Mouse (Mus musculus) frontal cortex, postnatal 10 days (tissue): ENCODE measurements at regions not wholly inside any gene's neighbourhood (a gene's known extent, or its start where the extent isn't known, plus 50 kb on each side); places are given as distances from the start of the nearest gene placed in this dataset.

Experiments
- DNase-seq, 2 experiments: peaks; one replicate each; pipeline ENCODE4 v3.0.0; 2022; ENCODE audit warnings: low spot score in 2 of 2, mixed read lengths in 1 of 2

DNA sequence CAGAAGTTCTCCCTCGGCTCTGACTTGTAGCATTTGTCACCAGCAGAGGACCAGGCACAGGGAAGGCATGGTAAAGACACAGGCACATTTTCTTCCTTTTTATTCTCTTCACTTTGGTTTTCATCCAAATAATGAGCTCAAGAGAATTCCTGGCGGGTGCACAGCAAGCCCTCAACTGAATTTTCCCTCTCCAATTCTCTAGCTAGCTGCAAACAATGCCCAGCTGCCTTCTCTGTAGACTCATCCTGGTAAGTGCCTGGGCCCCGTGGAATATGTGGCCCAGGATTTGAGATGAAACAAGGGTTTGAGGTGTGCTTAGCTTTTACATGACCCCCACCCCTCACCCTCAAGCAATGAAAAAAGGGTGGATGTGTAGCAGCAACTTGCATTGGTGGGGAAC, 90.4 kb downstream of the Otol1 start:
- DNase-seq, result no peak

DNA sequence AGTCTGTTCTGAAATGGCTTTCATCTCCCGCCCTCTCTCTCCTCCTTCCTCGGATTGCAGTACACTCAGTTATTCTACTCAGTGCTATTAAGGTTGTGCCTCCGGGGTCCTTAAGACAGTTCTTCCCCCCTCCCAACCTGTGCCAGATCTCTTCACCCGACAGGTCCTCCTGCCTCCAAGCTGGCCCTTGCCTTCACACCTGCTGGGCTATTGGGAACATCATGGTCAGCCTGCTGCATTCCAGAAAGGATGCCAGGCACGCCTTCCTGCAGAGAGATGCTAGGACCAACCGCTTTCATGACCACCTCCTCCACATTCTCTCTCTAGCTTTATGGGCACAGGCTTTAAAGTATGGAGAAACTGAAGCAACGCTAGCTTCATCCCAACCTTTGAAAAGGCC, 94.7 kb downstream of the Otol1 start:
- no peak for DNase-seq

DNA sequence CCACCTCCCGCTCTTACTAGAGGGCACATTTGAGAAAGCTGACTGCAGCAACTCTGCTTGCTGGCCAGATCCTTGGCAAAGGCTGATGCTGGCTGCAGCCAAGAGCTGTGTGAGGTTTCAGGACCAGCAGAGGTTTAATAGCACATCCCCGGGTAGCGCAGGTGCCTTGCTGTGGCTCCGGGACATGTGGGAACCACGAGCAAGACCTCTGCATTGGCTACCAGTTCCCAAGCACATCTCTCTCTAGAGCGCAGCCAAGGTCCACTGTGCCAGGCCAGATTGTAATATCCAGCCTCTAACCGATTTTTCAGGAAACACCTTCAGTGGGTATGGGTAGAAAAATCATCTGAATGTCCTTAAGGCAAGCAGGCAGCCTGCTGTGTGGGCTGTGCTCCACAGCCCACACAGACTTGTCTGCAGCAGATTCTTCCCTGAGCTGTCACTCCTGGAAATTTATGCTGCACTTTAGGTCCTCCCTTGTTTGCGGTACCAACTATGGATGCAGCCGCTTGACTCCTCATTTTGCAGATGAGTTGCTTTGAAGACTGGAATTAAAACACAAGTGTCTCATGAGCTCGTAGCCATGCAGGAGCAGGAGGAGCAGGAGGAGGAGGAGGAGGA, 95.3 kb downstream of the Otol1 start:
- no peak for DNase-seq

DNA sequence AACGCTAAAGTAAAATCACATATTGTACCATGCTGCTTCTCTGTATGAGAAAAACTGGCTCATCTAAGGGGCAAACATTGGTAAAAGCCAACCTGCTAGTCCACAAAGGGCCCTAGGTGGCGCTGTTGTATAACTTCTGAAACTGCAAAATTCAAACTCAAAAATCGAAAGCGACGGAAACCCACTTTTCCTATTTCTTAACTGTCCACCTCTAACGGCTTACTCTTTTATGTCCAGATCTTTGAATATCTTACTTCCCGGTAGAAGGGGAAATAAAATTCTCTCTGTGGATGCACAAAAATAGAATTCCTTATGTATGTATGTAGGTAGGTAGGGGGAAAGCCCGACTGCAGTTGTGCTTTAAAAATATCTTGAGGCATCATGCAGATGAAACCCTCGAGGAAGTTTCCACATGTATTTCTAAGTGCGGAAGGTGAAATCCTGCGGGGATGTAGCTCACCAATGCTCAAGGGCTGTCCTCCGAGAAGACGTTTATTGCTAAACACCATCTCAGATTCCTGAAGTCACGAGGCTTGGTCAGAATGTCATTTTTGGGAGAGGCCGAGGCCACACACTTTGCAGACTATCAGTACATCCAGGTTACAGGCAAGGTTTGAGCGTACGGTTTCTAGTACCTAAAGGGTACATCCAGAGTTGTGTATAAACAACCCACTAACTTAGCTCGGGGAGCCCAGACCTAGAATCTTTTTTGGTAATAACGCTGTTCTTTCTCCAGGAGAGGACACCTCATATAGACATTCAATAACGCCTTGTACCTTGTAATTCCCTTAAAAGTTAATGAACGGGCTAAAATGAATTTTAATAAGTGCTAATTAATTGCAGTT, 96.8 kb downstream of the Otol1 start:
- DNase-seq, result peak; percentile 23 to 81

DNA sequence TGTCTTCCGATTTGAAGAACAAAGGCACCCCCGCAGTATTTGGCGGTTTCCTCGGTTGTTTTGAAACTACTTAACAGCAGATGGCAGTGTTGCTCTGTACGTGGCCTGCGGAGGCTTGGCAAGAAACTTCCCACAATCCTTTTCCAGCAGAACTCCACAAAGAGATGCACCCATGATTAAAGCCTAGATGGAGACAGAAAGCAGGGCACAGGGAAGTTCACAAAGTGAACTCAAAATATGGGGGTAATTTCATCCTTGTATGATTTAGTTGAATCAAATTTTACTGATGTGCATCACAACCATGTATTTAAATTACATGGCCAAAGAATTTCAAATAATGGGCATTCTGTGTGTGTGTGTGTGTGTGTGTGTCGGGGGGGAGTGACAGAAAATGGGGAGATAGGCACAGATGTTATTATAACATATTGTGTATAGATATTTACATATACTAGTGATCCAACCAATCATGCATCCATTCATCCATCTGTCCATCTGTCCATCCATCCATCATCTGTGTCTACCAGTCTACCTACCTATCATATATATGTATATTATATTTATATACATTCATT, 97.5 kb downstream of the Otol1 start:
- DNase-seq, result peak; percentile 20 to 69

DNA sequence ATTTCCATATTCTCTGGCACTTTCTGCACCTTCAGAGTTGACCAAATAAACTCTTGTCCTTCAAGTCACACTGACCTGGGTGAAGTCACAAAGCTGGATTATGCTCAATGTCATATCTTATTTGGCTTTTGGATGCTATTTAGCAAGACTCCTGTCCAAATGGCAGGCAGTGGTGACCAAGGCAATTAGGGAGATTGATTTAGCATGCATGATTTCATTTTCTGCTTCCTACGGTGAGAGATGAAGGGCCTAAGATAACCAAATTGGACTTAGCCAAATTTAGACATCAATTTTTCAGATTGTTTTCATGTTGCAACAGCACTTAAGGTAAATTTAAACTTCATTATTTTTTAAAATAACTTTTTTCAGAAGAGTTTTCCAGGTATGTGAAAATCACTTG, 98.1 kb downstream of the Otol1 start:
- DNase-seq, result no peak

DNA sequence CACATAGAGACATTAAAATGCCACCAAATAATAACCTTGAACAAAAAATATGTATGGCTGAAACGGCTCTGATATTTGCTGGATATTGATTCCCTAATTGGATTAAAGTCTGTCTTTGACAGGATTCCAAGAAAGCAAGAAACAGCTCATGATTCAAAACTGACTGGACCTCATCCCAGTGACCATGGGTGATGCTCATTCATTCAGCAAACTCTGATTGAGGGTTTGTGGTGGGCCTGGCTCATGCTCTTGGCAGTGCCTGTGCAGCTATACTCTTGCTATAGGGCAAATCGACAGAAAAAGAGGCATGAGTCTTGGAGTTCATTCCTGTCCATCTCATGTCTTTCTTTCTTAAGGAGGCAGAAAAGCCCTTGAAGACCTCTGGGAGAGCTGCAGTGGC, 98.7 kb downstream of the Otol1 start:
- no peak for DNase-seq

DNA sequence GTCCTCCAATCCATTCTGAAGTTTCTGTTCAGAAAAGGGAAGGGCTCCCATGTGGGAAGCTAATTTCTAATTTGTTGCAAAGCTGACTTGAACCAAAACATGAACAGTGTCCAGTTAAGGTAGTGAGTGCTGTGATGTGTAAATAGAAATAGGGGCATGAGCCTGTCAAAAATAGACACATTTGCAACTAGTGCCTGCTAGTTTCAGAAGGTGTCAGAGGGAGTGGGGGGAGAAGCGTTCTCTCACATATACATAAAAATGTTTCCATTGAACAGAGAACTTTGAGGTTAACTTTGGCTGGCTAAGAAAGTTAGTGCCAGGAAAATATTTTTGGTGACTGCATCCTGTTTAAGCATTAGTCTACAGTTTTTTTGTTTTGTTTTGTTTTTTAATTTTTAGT, 118.8 kb downstream of the Otol1 start:
- no peak for DNase-seq

DNA sequence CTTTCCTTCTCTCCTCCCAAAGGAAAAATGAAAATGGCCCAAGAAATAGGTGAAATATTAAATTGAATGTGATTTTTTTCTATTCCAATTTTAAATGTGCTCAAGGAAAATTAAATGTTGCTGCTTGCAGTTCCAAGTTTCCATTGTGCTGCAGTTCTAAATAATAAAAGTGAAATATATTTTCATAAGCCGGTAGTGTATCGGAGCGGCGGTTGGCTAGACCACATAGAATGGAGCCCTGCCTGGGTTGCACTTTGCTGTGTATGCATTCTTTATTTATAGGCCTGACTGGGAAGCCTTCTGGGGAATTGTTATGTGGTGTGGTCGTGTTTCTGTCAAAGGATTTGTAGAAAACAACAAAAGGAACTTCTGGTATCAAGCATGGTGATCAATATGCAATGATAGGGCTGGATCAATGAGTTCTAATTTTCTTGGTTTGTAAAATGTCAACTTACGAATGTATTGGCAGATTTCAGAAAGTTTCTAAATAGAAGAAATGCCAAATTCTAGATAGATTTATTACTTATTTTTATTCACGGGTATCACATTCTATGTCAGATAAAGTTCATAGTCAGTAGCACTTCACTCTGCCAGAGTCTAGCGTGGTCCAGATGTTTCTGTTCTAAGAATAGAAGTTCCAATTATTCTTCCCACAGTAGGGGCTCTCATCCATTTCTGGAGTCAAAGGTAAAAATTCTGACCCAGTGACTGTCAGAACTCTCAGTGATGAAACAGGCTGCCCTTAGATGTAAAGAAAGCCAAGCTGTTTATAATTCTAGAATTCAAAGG, 123.0 kb downstream of the Otol1 start:
- no peak for DNase-seq

DNA sequence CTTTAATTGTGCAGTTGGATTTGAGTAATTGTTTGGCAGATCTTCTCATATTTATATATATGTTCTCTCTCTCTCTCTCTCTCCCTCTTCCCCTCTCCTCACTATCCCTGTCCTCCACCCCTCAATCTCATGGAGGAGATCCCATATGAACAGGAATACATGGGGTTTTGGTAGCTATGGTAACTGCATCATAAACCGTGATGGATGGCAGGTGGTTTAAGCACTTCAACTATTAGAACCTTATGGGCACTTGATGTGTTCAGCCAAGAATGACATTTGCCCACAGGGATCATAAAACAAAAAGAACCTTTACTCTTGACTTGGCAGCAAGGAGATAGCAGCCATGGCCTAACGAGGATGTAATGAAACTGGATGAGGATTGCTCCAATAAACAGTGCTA, 127.5 kb downstream of the Otol1 start:
- no peak for DNase-seq

DNA sequence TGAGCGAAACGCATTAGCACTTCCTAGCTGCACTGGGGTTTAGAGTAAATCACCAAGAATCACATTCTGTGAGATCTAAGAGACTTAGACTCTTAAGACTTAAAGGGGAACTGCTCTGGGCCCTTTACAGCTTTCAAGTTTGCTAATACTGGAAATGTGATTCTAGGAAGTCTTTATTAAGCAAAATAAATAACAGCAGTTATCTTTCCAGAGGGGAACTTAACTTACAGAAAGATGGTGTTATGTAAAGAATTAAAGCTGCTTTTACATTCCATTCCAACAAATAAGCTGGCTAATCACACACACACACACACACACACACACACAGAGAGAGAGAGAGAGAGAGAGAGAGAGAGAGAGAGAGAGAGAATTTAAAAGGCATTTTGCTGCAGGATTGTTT, 131.1 kb downstream of the Otol1 start:
- DNase-seq, result no peak

DNA sequence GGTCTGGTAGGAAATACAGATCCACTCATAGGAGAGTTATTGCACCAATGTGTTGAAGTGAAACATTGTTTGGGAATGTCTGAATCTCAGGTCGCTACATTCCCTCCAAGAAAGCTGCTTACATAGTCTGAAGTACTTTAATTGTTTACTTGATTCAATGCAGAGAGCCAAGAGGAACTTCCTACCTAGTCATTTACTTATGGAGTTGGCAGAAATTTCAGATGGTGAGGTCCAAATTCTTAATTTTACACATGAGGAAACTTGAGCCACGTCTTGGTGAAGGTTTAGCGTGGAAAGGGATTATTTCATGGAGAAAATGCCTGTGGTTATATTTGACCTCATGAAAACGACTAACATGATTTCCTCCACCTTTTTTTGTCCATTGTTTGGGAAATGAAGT, 131.5 kb downstream of the Otol1 start:
- DNase-seq, result no peak

DNA sequence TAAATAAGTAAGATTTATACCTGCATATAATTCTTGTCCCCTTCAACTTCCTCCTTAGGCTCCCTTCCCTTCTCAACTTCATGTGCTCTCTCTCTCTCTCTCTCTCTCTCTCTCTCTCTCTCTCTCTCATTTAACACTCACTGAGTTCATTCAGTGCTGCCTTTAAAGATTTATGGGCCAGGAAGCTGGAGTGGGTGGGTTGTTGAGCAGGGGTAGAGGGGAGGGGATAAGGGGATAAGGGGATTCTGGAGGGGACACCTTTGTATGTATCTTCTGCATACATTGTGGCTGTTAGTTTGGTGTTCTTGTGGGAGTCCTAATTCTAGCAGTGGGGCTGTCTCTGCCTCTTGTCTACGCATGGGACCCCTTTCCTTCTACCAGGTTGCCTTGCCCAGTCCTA, 138.3 kb downstream of the Otol1 start:
- DNase-seq, result no peak

DNA sequence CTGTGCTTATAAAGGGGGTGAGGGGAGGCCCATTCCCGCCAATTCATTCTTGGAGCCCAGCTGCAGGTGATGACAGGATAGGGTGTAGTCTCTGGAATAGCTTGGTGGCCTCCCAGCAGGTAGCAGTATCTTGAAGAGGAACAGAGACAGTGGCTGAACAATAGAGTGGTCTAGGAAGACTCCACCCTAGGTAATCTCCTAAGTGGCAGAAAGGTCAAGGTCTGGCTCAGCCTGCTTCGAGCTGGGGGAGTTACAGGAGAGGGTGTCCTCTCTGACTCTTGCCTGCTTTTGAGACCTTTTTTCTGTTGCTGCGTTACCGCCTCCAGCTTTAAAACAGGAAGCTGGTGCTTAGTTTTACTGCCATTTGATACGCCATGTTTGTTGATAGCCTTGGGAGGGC, 143.7 kb downstream of the Otol1 start:
- no peak for DNase-seq

DNA sequence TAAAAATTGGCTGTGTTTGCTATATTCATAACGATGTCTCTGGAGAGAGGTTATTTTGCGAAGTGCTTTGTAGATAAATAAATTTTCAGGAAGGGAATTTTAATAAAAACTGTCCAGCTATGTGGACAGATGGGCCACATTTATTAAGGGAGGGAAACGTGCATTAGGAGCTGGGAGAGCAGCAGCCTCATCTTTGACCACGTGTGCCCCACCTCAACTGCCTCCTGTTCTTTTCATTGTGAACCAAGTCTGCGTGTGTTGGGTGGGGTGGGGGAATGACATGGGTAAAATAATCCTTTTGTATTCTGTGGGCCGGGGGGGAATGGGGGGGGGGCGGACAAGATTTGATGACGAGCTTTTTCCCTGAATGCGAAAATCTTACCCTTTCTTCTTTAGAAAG, 152.6 kb downstream of the Otol1 start:
- DNase-seq, result no peak

DNA sequence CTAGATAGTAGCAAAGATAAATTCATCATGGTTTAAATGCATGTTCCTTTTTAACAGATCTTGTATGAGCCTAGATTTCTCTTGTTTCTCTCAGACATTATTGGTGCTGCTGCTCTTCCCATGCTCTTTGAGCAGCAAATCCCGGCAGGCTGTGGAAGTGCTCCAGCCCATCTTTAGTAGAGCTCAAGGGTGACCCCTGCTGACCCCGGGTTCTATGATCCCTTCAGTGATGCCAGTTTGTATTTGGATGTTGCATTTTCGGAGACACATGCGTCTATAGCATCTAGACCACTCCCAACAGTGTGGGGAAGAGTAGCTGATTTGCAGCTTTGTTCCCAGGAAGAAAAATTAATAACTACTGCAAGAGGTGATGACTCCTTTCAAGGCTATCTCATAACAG, 164.3 kb downstream of the Otol1 start:
- DNase-seq, result no peak

DNA sequence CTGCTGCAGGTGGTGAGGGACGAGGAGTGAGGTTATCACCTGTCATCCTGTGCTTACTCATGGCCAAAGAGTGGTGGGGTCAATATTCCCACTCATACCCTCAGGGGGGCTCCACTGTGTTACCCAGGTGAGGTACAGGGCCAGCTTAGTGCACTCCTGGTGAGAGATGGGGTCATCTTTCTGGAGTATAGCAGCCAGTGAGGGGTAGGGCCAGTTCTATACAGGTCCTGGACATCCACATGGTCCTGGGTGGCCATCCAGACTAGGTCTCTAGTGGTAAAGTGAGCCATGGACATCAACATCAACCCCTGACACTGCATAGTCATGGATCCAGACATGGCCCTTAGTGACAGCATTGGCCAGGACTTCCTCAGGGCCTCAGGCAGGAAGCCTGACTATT, 169.0 kb downstream of the Otol1 start:
- no peak for DNase-seq

DNA sequence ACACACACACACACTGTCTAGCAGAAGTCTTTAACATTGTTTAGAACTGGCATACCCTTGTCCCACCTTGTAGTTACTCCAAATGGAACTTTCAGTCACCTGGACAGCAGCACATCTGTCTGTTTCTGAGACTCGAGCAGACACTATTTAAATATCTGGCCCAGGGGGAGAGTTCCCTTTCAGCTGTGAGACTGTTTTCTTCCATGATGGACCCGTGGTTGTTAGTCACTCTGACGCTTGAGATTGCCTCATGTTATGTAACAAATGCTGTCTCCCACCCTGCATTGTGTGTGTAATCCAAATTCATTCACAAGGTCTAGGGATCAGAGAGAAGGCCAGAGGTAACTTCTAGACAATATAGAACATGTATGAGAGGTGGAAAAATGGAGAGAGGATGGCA, 174.2 kb downstream of the Otol1 start:
- DNase-seq, result no peak

DNA sequence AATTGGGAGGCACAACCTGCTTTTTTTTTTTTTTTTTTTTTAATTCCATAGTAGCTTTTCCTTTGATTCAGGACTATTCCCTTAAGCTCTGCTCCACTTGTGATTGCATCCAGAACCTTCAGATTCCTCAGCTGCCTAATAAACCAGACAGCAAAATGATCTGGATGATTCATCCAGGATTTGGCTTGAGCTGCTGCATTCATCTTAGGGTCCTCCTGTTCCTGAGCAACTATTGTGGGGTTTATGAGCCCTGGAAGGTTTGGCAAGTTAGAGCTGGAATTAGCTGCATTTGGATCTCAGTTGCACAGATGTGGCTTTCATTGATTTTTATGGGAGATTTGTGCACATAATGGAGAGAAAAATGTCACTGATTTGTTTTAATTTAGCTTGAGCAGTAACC, 183.3 kb downstream of the Otol1 start:
- no peak for DNase-seq

DNA sequence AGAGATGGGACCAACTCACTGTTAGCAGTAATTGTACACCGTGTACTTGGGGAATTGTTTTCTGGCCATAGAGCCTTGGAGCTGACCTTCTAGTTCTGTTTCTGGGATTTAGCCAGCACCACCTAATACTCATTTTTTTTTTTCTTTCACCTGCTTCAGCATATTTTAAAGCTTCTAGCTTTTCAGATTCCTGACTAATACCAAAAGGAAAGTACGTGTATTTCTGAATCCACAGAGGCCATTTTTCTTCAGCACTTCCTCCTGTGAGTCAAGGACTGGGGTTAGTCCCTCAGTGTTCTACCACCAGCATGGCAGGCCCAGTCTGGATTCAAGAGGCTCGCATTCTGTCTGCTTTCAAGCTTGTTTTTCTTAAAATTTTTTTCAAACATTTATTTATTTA, 189.3 kb downstream of the Otol1 start:
- no peak for DNase-seq

DNA sequence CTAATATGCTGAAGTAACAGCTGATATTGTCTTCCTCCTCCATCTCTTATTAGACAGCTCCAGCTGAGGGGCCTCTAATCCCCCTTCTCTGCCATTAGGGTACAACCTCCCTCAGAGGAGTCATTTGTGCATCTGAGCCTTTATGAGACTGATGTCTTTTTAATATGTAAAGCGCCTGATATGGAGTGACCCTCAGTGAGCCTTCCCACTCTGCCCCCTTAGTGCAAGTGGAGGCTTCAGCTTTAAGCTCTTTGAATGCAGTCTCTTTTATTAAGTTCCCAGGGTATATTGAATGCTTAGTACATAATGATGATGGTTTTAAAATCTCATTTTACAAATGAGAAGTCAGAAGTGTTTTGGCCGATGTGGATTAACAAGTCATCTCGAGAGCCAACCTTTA, 191.5 kb downstream of the Otol1 start:
- DNase-seq, result no peak

DNA sequence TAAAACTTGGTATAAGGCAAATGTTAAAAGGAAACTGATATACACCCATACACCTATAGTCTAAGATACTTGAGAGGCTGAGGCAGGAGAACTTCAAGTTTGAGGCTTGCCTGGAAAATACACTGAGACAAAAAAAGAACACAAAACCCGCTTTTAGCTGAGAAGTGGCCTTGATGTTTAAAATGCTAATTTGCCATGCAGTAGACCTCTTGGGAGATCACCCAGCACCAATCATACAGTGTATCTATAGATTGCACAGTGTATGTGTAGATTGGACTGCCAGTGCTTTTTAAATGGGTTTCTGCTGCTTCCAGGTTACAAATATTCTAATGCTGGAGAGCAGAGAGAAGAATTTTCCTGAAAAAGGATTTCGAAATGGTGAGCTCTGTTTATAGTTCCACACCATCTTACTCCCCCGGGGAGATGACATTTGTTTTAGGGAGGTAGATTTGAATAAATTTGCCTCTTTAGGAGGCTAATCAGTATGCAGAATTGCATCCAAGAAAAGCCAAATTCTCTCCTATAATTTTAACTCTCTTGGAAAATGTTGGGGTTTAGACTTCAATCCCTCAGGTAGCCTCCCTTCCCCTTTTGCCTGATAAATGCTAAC, 194.0 kb downstream of the Otol1 start:
- DNase-seq, result no peak
